Mouse (Mus musculus) kidney, adult 18-20 months (tissue): Measurements from ENCODE around the gene Cdk5.

ENCODE experiments used
- DNase-seq: peaks from one replicate; pipeline ENCODE4 v3.0.0; 2021

Cdk5 gene

GRCm38 (mm10) chr5:24423129-24424003, at the start of gene Cdk5, which contains the start of gene Slc4a2:
Gene Cdk5, minus strand, starts transcription at chr5:24423530.
Gene Slc4a2, plus strand, starts transcription at chr5:24423837.
- peak; percentile 98 for DNase-seq

GRCm38 (mm10) chr5:24470600-24470999, 47.3 kb upstream of the Cdk5 start:
- peak; percentile 85 for DNase-seq

- DNase-seq, result no peak
These were observed 43.4 kb upstream of the Cdk5 start for GRCm38 (mm10) chr5:24466762-24467161.

GRCm38 (mm10) chr5:24455613-24456012, 32.3 kb upstream of the Cdk5 start:
- no peak for DNase-seq

GRCm38 (mm10) chr5:24455076-24455475, 31.7 kb upstream of the Cdk5 start:
- DNase-seq, result no peak

- DNase-seq, result no peak
These were observed 30.6 kb upstream of the Cdk5 start for GRCm38 (mm10) chr5:24453985-24454303.

GRCm38 (mm10) chr5:24453283-24453984, 30.1 kb upstream of the Cdk5 start:
- DNase-seq, result no peak

GRCm38 (mm10) chr5:24452691-24453233, 29.4 kb upstream of the Cdk5 start:
- DNase-seq, result peak; percentile 28

- no peak for DNase-seq
These were observed 28.8 kb upstream of the Cdk5 start, which contains the start of gene Agap3 for GRCm38 (mm10) chr5:24452030-24452690. Gene Agap3, plus strand, starts transcription at chr5:24452177.

GRCm38 (mm10) chr5:24451264-24452029, 28.1 kb upstream of the Cdk5 start:
- peak; percentile 85 for DNase-seq

GRCm38 (mm10) chr5:24447624-24448298, 24.4 kb upstream of the Cdk5 start, which contains the start of gene Tmub1:
Gene Tmub1, minus strand, starts transcription at chr5:24447854.
- peak; percentile 89 for DNase-seq

GRCm38 (mm10) chr5:24446630-24447029, 23.3 kb upstream of the Cdk5 start:
- DNase-seq, result no peak

- DNase-seq, result no peak
These were observed 22.2 kb upstream of the Cdk5 start for GRCm38 (mm10) chr5:24445428-24446080.

GRCm38 (mm10) chr5:24444746-24445427, 21.6 kb upstream of the Cdk5 start, which contains the start of gene Fastk:
Gene Fastk, minus strand, starts transcription at chr5:24445287.
- DNase-seq, result peak; percentile 95

GRCm38 (mm10) chr5:24443927-24444326, 20.6 kb upstream of the Cdk5 start:
- no peak for DNase-seq

GRCm38 (mm10) chr5:24443204-24443603, 19.9 kb upstream of the Cdk5 start:
- DNase-seq, result no peak

- no peak for DNase-seq
These were observed 18.7 kb upstream of the Cdk5 start for GRCm38 (mm10) chr5:24442029-24442428.

GRCm38 (mm10) chr5:24441187-24441586, 17.9 kb upstream of the Cdk5 start:
- no peak for DNase-seq

- no peak for DNase-seq
These were observed 10.7 kb upstream of the Cdk5 start for GRCm38 (mm10) chr5:24433993-24434392.

- DNase-seq, result no peak
These were observed 5.3 kb upstream of the Cdk5 start for GRCm38 (mm10) chr5:24428596-24428995.
